Mouse (Mus musculus): Measurements from ENCODE around the gene Slc35c2. TPM values are rescaled to one million over a fixed set of nuclear protein-coding genes. Genes with fewer than 3 reads are reported as not detected.

Slc35c2 gene
- polyA plus RNA-seq, 1 experiment = 171 TPM

DNA sequence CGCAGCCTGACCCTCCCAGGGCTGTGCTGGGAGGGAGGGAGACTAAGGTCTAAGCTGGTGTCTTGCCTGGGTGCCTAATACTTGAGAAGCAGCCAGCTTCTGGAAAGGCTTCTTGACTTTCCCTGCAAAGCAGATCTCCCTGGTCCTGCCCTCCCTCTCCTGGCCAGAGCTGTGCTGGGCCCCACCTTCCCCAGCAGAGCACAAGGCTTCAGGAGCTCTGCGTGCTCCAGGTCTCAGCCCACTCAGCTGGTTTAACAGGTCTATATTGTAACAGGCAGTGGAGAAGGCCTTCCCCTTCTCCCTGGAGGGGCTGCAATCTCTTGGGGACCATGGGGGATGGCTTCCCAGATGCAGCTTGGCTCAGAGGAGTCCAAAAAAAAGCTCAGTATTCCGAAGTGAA is 13.7 kb upstream of the Slc35c2 start:
- Histone ChIP-seq H3K4me3 (ENCODE audit: low read depth, low read length) (no peak overlapping the region), H3K36me3 (ENCODE audit: control insufficient read depth, insufficient read depth, low read length) (peaks cover 58% of the 10 kb centered on the region), H3K27ac (ENCODE audit: insufficient read depth, low read depth, low read length) (no peak overlapping the region), H3K4me1 (ENCODE audit: control insufficient read depth, insufficient read depth, insufficient read length, low read length) (peaks cover 21% of the 10 kb centered on the region), H3K27me3 (ENCODE audit: control insufficient read depth, insufficient read depth, low read length) (no peaks in the 10 kb centered on the region)
- 83% methylated on average over 3 of the region's 3 CpGs for WGBS
- no peak for TF ChIP-seq POLR2A (IDR thresholded peaks at IDR 0.05; ENCODE audit: low read depth, low read length)
- no peak for TF ChIP-seq CTCF (IDR thresholded peaks at IDR 0.05; ENCODE audit: extremely low read depth, insufficient read length, insufficient replicate concordance, low read depth, low read length)

DNA sequence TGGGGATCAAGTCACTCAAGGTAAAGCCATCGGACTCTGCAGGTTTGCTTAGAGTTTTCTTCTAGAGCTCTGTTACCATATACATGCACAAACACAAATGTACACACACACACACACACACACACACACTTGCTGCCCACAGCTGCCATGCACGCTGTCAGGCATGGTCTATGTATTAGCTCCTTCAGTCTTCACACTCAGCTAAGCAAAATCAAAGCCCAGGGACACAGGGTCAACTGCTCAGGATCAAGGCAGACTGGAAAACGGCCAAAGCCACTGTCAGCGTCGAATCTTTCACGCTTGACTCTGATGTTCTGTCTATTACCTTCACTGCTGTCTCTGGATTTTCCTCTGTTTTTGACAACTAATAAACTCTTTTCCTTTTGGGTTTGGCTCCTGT is 13.2 kb upstream of the Slc35c2 start:
- Histone ChIP-seq H3K27ac (ENCODE audit: insufficient read depth, low read depth, low read length) (no peak overlapping the region), H3K4me3 (ENCODE audit: low read depth, low read length) (no peak overlapping the region), H3K27me3 (ENCODE audit: control insufficient read depth, insufficient read depth, low read length) (no peaks in the 10 kb centered on the region), H3K4me1 (ENCODE audit: control insufficient read depth, insufficient read depth, insufficient read length, low read length) (peaks cover 24% of the 10 kb centered on the region), H3K36me3 (ENCODE audit: control insufficient read depth, insufficient read depth, low read length) (peaks cover 60% of the 10 kb centered on the region)
- 91% methylated on average over 6 of the region's 6 CpGs for WGBS
- no peak for TF ChIP-seq POLR2A (IDR thresholded peaks at IDR 0.05; ENCODE audit: low read depth, low read length)
- TF ChIP-seq CTCF (IDR thresholded peaks at IDR 0.05; ENCODE audit: extremely low read depth, insufficient read length, insufficient replicate concordance, low read depth, low read length) = no peak

DNA sequence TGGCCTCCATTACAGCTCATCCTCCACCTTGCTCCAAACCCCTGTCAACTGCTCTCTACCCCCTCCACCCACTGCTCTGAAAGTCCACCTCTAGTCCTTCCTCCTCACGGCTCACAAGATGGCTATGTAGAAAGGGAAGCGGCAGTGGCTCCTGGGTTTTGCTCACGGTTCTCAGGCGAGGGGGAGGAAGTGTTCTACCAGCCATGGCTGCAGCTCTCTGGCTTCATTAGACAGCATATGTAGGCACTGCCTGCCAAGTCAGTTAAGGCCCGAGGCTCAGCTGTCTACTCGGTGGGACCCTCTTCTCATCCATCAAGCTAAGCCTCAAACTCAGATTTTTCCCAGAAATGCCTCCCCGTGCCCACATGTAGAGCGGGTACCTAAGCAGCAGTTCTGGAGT is 12.8 kb upstream of the Slc35c2 start:
- Histone ChIP-seq H3K27me3 (ENCODE audit: control insufficient read depth, insufficient read depth, low read length) (no peaks in the 10 kb centered on the region), H3K4me3 (ENCODE audit: low read depth, low read length) (no peak overlapping the region), H3K36me3 (ENCODE audit: control insufficient read depth, insufficient read depth, low read length) (peaks cover 61% of the 10 kb centered on the region), H3K4me1 (ENCODE audit: control insufficient read depth, insufficient read depth, insufficient read length, low read length) (peaks cover 24% of the 10 kb centered on the region), H3K27ac (ENCODE audit: insufficient read depth, low read depth, low read length) (no peak overlapping the region)
- TF ChIP-seq POLR2A (IDR thresholded peaks at IDR 0.05; ENCODE audit: low read depth, low read length) (no peak), CTCF (IDR thresholded peaks at IDR 0.05; ENCODE audit: extremely low read depth, insufficient read length, insufficient replicate concordance, low read depth, low read length) (no peak)
- WGBS = 82% methylated on average over 8 of the region's 8 CpGs

DNA sequence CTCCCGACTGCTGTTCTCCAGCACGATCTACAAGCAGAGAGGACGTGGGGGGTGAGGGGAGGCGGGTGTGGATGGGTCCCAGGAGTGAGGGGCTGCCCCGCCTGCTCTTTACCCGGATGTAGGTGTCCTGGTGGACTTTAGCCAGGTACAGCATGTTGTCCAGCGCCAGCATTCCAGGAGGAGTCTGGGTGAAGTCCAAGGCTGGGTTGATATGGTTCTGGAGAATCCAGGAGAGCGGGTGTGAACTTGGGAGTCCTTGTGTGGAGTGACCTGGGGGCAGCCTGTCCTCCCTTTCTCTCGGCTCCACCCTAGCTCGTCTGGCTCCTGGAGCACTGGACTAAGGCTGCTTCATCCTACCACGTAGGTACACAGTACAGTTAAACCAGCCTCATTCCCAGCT is 9.8 kb upstream of the Slc35c2 start:
- H3K4me1 ChIP-seq (ENCODE audit: control insufficient read depth, insufficient read depth, insufficient read length, low read length) = peaks cover 24% of the 10 kb centered on the region
- peaks cover 53% of the 10 kb centered on the region for H3K36me3 ChIP-seq (ENCODE audit: control insufficient read depth, insufficient read depth, low read length)
- H3K27ac ChIP-seq (ENCODE audit: insufficient read depth, low read depth, low read length) = peak overlapping the region; percentile 91
- no peaks in the 10 kb centered on the region for H3K27me3 ChIP-seq (ENCODE audit: control insufficient read depth, insufficient read depth, low read length)
- H3K4me3 ChIP-seq (ENCODE audit: low read depth, low read length) = peak overlapping the region; percentile 31
- 58% methylated on average over 11 of the region's 11 CpGs for WGBS
- TF ChIP-seq POLR2A (IDR thresholded peaks at IDR 0.05; ENCODE audit: low read depth, low read length) (no peak), CTCF (IDR thresholded peaks at IDR 0.05; ENCODE audit: extremely low read depth, insufficient read length, insufficient replicate concordance, low read depth, low read length) (no peak)

DNA sequence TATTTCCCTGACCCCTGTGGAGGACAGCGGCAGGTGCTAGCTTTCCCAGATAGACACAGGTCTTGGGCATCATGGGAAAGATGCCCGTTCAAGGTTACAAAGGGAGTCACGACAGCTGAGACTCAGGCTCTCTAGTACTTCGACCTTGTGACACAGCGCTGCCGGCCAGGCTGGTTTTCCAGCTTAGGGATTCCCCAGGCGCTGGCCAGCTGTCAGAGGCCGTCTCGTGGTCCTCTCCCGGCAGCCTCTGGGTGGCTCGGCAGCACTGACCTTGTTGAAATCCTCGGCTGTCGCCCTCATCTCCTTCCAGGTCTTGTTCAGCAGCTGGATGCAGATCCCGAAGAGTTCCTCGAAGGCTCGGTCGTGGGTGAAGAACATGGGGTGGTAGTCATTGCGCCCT is 8.9 kb upstream of the Slc35c2 start:
- peaks cover 52% of the 10 kb centered on the region for H3K36me3 ChIP-seq (ENCODE audit: control insufficient read depth, insufficient read depth, low read length)
- peak overlapping the region; percentile 31 for H3K4me3 ChIP-seq (ENCODE audit: low read depth, low read length)
- H3K4me1 ChIP-seq (ENCODE audit: control insufficient read depth, insufficient read depth, insufficient read length, low read length) = peaks cover 24% of the 10 kb centered on the region
- peak overlapping the region; percentile 91 for H3K27ac ChIP-seq (ENCODE audit: insufficient read depth, low read depth, low read length)
- 84% methylated on average over 18 of the region's 18 CpGs for WGBS
- TF ChIP-seq POLR2A (IDR thresholded peaks at IDR 0.05; ENCODE audit: low read depth, low read length) = no peak
- TF ChIP-seq CTCF (IDR thresholded peaks at IDR 0.05; ENCODE audit: extremely low read depth, insufficient read length, insufficient replicate concordance, low read depth, low read length) = no peak
- no peaks in the 10 kb centered on the region for H3K27me3 ChIP-seq (ENCODE audit: control insufficient read depth, insufficient read depth, low read length)

DNA sequence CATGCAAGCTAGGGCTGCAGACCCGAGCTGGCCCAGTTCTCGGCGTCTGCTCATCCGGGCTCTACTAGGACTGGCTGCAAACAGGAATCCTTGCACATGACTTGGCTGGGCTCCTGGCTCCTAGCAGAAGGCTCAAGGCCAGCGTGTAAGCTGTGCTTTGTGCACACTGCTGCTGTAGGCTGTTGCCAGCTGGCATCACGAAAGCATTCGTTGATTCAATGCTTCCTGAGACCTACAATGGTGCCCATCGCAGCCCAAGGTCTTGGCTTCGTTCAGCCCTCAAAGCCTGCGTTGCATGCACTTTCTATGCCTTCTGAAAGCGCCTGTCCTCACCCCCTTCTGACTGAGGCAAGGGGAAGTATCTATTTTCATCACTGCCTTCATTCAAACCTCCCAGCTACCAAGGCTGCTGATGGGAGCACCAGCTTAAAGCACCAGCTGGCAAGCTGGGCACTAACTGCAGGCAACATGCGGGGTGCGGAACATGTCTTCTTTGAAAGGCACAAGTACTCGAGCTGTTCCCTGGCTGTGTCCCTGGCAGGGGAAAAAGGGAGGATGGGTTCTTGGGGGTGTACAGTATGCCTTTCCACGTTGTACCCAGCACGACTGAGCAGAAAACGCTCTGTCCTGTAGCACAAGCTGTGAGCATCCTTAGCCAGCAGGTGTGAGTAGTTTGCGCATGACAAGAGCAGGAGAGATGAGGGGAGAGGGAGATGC is 804 bp upstream of the Slc35c2 start:
- no peak for TF ChIP-seq POLR2A (IDR thresholded peaks at IDR 0.05; ENCODE audit: low read depth, low read length)
- no peak for TF ChIP-seq CTCF (IDR thresholded peaks at IDR 0.05; ENCODE audit: extremely low read depth, insufficient read length, insufficient replicate concordance, low read depth, low read length)
- Histone ChIP-seq H3K36me3 (ENCODE audit: control insufficient read depth, insufficient read depth, low read length) (peaks cover 20% of the 10 kb centered on the region), H3K4me3 (ENCODE audit: low read depth, low read length) (no peak overlapping the region), H3K4me1 (ENCODE audit: control insufficient read depth, insufficient read depth, insufficient read length, low read length) (peaks cover 26% of the 10 kb centered on the region), H3K27me3 (ENCODE audit: control insufficient read depth, insufficient read depth, low read length) (no peaks in the 10 kb centered on the region), H3K27ac (ENCODE audit: insufficient read depth, low read depth, low read length) (peak overlapping the region; percentile 42; the same call in 1 of the 2 replicates)
- 45% methylated on average over 18 of the region's 18 CpGs for WGBS

DNA sequence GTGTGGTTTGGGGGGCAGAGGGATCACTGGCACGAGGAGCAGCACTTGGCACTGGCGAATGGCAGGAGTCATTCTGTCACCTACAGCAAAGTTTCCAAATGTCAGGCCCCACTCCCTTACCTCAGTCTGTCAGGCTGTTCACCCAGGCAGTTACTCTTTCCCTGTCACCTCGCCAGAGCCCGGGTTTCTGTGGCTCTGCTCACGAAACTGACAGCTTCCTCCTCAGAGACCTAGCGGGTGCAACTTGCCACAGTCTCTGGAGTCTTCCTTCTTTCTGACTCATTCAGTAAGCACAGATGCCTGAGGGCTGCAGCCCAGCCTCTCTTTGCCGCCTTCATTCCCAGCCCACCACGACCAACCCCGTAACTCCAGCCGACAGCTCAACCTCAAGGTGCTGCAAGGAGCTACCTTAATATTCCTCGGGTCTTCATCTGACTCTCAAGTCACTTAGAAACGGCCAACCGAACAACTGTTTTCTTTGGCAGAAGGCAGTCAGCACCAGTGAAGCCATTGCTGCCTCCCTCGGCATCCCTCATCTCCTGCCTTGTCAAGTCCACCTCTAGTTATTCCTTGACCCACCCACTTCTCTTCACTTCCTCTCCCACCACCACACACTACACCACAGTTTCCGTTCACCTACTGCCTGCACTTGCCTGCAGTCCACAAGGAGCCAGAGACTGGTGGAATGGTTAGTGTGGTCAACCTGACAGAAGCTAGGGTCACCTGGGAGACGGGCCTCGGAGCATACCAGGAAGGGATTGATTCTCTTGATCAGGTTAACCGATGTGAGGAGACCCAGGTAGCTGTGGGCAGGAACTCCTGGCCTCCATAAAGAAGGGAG is 1.1 kb downstream of the Slc35c2 start:
- Histone ChIP-seq H3K27ac (ENCODE audit: insufficient read depth, low read depth, low read length) (peak overlapping the region; percentile 98), H3K4me1 (ENCODE audit: control insufficient read depth, insufficient read depth, insufficient read length, low read length) (peaks cover 43% of the 10 kb centered on the region), H3K27me3 (ENCODE audit: control insufficient read depth, insufficient read depth, low read length) (no peaks in the 10 kb centered on the region), H3K36me3 (ENCODE audit: control insufficient read depth, insufficient read depth, low read length) (peaks cover 23% of the 10 kb centered on the region), H3K4me3 (ENCODE audit: low read depth, low read length) (peak overlapping the region; percentile 93)
- no peak for TF ChIP-seq CTCF (IDR thresholded peaks at IDR 0.05; ENCODE audit: extremely low read depth, insufficient read length, insufficient replicate concordance, low read depth, low read length)
- TF ChIP-seq POLR2A (IDR thresholded peaks at IDR 0.05; ENCODE audit: low read depth, low read length) = no peak
- WGBS = 42% methylated on average over 18 of the region's 18 CpGs
